Mouse (Mus musculus): Measurements from ENCODE around the gene Mfsd2b. TPM values are rescaled to one million over a fixed set of nuclear protein-coding genes. Genes with fewer than 3 reads are reported as not detected.

The Mfsd2b gene
- polyA plus RNA-seq, 1 experiment, result 2.2 TPM

GRCm38 (mm10) chr12:4882086-4882485 lies 7.9 kb upstream of the Mfsd2b start:
- no peak overlapping the region for H3K9ac ChIP-seq (ENCODE audit: low read depth, poor library complexity, severe bottlenecking)
- peaks cover 37% of the 10 kb centered on the region for H3K36me3 ChIP-seq (ENCODE audit: control insufficient read depth, insufficient read depth, low read length, poor library complexity, severe bottlenecking)
- TF ChIP-seq POLR2A (IDR thresholded peaks at IDR 0.05; ENCODE audit: insufficient read depth, low read length), result no peak
- no peak for TF ChIP-seq EP300 (IDR thresholded peaks at IDR 0.05; ENCODE audit: insufficient read depth, low read depth, low read length)
- no peak for TF ChIP-seq CTCF (IDR thresholded peaks at IDR 0.05; ENCODE audit: low read depth, low read length)
- no peak overlapping the region for H3K4me3 ChIP-seq (ENCODE audit: low read depth, low read length)
- H3K27ac ChIP-seq (ENCODE audit: insufficient read depth, low read length), result no peak overlapping the region
- H3K4me1 ChIP-seq (ENCODE audit: control insufficient read depth, insufficient read depth, low read length), result no peaks in the 10 kb centered on the region
- no peaks in the 10 kb centered on the region for H3K9me3 ChIP-seq (replicated peaks; ENCODE audit: control insufficient read depth, insufficient read depth, low read length, poor library complexity, severe bottlenecking)
- no peaks in the 10 kb centered on the region for H3K27me3 ChIP-seq (ENCODE audit: control insufficient read depth, insufficient read depth, low read length, poor library complexity, severe bottlenecking)

- H3K9me3 ChIP-seq (replicated peaks; ENCODE audit: control insufficient read depth, insufficient read depth, low read length, poor library complexity, severe bottlenecking), result no peaks in the 10 kb centered on the region
- H3K4me1 ChIP-seq (ENCODE audit: control insufficient read depth, insufficient read depth, low read length), result no peaks in the 10 kb centered on the region
- H3K27ac ChIP-seq (ENCODE audit: insufficient read depth, low read length), result no peak overlapping the region
- peaks cover 21% of the 10 kb centered on the region for H3K36me3 ChIP-seq (ENCODE audit: control insufficient read depth, insufficient read depth, low read length, poor library complexity, severe bottlenecking)
- no peaks in the 10 kb centered on the region for H3K27me3 ChIP-seq (ENCODE audit: control insufficient read depth, insufficient read depth, low read length, poor library complexity, severe bottlenecking)
- no peak overlapping the region for H3K4me3 ChIP-seq (ENCODE audit: low read depth, low read length)
- TF ChIP-seq EP300 (IDR thresholded peaks at IDR 0.05; ENCODE audit: insufficient read depth, low read depth, low read length) (no peak), POLR2A (IDR thresholded peaks at IDR 0.05; ENCODE audit: insufficient read depth, low read length) (no peak), CTCF (IDR thresholded peaks at IDR 0.05; ENCODE audit: low read depth, low read length) (no peak)
- no peak overlapping the region for H3K9ac ChIP-seq (ENCODE audit: low read depth, poor library complexity, severe bottlenecking)
Observed at GRCm38 (mm10) chr12:4879048-4879447, 4.9 kb upstream of the Mfsd2b start.

GRCm38 (mm10) chr12:4878296-4878783 lies 4.2 kb upstream of the Mfsd2b start:
- no peaks in the 10 kb centered on the region for H3K27me3 ChIP-seq (ENCODE audit: control insufficient read depth, insufficient read depth, low read length, poor library complexity, severe bottlenecking)
- no peak overlapping the region for H3K4me3 ChIP-seq (ENCODE audit: low read depth, low read length)
- peaks cover 21% of the 10 kb centered on the region for H3K36me3 ChIP-seq (ENCODE audit: control insufficient read depth, insufficient read depth, low read length, poor library complexity, severe bottlenecking)
- no peak overlapping the region for H3K9ac ChIP-seq (ENCODE audit: low read depth, poor library complexity, severe bottlenecking)
- no peak overlapping the region for H3K27ac ChIP-seq (ENCODE audit: insufficient read depth, low read length)
- no peak for TF ChIP-seq POLR2A (IDR thresholded peaks at IDR 0.05; ENCODE audit: insufficient read depth, low read length)
- TF ChIP-seq EP300 (IDR thresholded peaks at IDR 0.05; ENCODE audit: insufficient read depth, low read depth, low read length), result no peak
- no peak for TF ChIP-seq CTCF (IDR thresholded peaks at IDR 0.05; ENCODE audit: low read depth, low read length)
- H3K4me1 ChIP-seq (ENCODE audit: control insufficient read depth, insufficient read depth, low read length), result no peaks in the 10 kb centered on the region
- no peaks in the 10 kb centered on the region for H3K9me3 ChIP-seq (replicated peaks; ENCODE audit: control insufficient read depth, insufficient read depth, low read length, poor library complexity, severe bottlenecking)

GRCm38 (mm10) chr12:4875623-4876022 lies 1.5 kb upstream of the Mfsd2b start:
- H3K4me3 ChIP-seq (ENCODE audit: low read depth, low read length), result no peak overlapping the region
- no peak overlapping the region for H3K27ac ChIP-seq (ENCODE audit: insufficient read depth, low read length)
- H3K36me3 ChIP-seq (ENCODE audit: control insufficient read depth, insufficient read depth, low read length, poor library complexity, severe bottlenecking), result peaks cover 6% of the 10 kb centered on the region
- TF ChIP-seq EP300 (IDR thresholded peaks at IDR 0.05; ENCODE audit: insufficient read depth, low read depth, low read length) (no peak), POLR2A (IDR thresholded peaks at IDR 0.05; ENCODE audit: insufficient read depth, low read length) (no peak), CTCF (IDR thresholded peaks at IDR 0.05; ENCODE audit: low read depth, low read length) (no peak)
- H3K9ac ChIP-seq (ENCODE audit: low read depth, poor library complexity, severe bottlenecking), result no peak overlapping the region
- no peaks in the 10 kb centered on the region for H3K9me3 ChIP-seq (replicated peaks; ENCODE audit: control insufficient read depth, insufficient read depth, low read length, poor library complexity, severe bottlenecking)
- H3K27me3 ChIP-seq (ENCODE audit: control insufficient read depth, insufficient read depth, low read length, poor library complexity, severe bottlenecking), result no peaks in the 10 kb centered on the region
- no peaks in the 10 kb centered on the region for H3K4me1 ChIP-seq (ENCODE audit: control insufficient read depth, insufficient read depth, low read length)

- H3K4me3 ChIP-seq (ENCODE audit: low read depth, low read length), result no peak overlapping the region
- no peaks in the 10 kb centered on the region for H3K4me1 ChIP-seq (ENCODE audit: control insufficient read depth, insufficient read depth, low read length)
- no peaks in the 10 kb centered on the region for H3K27me3 ChIP-seq (ENCODE audit: control insufficient read depth, insufficient read depth, low read length, poor library complexity, severe bottlenecking)
- no peaks in the 10 kb centered on the region for H3K9me3 ChIP-seq (replicated peaks; ENCODE audit: control insufficient read depth, insufficient read depth, low read length, poor library complexity, severe bottlenecking)
- H3K36me3 ChIP-seq (ENCODE audit: control insufficient read depth, insufficient read depth, low read length, poor library complexity, severe bottlenecking), result no peaks in the 10 kb centered on the region
- no peak overlapping the region for H3K27ac ChIP-seq (ENCODE audit: insufficient read depth, low read length)
- H3K9ac ChIP-seq (ENCODE audit: low read depth, poor library complexity, severe bottlenecking), result no peak overlapping the region
- no peak for TF ChIP-seq CTCF (IDR thresholded peaks at IDR 0.05; ENCODE audit: low read depth, low read length)
- TF ChIP-seq EP300 (IDR thresholded peaks at IDR 0.05; ENCODE audit: insufficient read depth, low read depth, low read length), result no peak
- no peak for TF ChIP-seq POLR2A (IDR thresholded peaks at IDR 0.05; ENCODE audit: insufficient read depth, low read length)
Observed at GRCm38 (mm10) chr12:4873531-4873930, 628 bp downstream of the Mfsd2b start.

- Histone ChIP-seq H3K36me3 (ENCODE audit: control insufficient read depth, insufficient read depth, low read length, poor library complexity, severe bottlenecking) (no peaks in the 10 kb centered on the region), H3K9me3 (replicated peaks; ENCODE audit: control insufficient read depth, insufficient read depth, low read length, poor library complexity, severe bottlenecking) (no peaks in the 10 kb centered on the region), H3K4me3 (ENCODE audit: low read depth, low read length) (no peak overlapping the region), H3K4me1 (ENCODE audit: control insufficient read depth, insufficient read depth, low read length) (no peaks in the 10 kb centered on the region), H3K9ac (ENCODE audit: low read depth, poor library complexity, severe bottlenecking) (no peak overlapping the region), H3K27me3 (ENCODE audit: control insufficient read depth, insufficient read depth, low read length, poor library complexity, severe bottlenecking) (no peaks in the 10 kb centered on the region), H3K27ac (ENCODE audit: insufficient read depth, low read length) (no peak overlapping the region)
- TF ChIP-seq EP300 (IDR thresholded peaks at IDR 0.05; ENCODE audit: insufficient read depth, low read depth, low read length), result no peak
- no peak for TF ChIP-seq CTCF (IDR thresholded peaks at IDR 0.05; ENCODE audit: low read depth, low read length)
- TF ChIP-seq POLR2A (IDR thresholded peaks at IDR 0.05; ENCODE audit: insufficient read depth, low read length), result no peak
Observed at GRCm38 (mm10) chr12:4872983-4873477, 1.1 kb downstream of the Mfsd2b start.

Measured in ES-Bruce4 (cell line).